Mouse (Mus musculus) c-Kit-negative CD71-positive TER-119-positive erythroid progenitor cells, embryonic 14.5 days (primary cell): ENCODE measurements around the gene Tmem255a.

Experiments
- DNase-seq: peaks from one replicate; pipeline ENCODE4 v3.0.0-alpha.2; 2013; ENCODE audit warnings: low read depth, low spot score

Tmem255a gene

GRCm38 (mm10) chrX:38166064-38166463 lies 86.2 kb downstream of the Tmem255a start:
- no peak for DNase-seq

DNA sequence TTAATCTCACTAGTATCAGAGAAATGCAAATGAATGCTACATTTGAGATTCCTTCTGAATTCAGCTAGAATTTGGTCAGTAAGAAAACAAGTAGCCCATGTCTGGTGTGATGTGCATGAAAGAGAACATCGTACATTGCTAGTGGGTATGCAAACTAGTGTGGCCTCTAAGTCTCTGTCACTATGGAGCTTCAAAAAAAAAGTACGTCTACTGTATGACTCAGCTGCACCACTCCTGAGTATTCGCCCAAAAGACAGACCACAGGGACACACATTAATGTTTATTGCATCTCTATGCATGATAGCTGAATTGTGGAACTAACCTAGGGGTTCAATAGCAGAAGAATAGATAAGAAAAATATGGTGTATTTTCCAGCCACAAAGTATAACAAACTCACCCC lies 86.9 kb downstream of the Tmem255a start:
- DNase-seq = no peak

GRCm38 (mm10) chrX:38159097-38159496 lies 93.1 kb downstream of the Tmem255a start:
- DNase-seq = no peak
